Mouse (Mus musculus) monocyte, adult 2 months (primary cell): ENCODE results near the gene Olfr904.
"Not testable (repeated sequence)": the region's sequence is repeated elsewhere in the genome, so short reads cannot be mapped to it uniquely, and the experiment has no call there.

Source experiments
- DNase-seq, 2 experiments: peaks; one replicate each; pipeline ENCODE4 v3.0.0; 2022; ENCODE audit warnings: low spot score in 2 of 2, low read depth in 1 of 2

Gene Olfr904

DNA sequence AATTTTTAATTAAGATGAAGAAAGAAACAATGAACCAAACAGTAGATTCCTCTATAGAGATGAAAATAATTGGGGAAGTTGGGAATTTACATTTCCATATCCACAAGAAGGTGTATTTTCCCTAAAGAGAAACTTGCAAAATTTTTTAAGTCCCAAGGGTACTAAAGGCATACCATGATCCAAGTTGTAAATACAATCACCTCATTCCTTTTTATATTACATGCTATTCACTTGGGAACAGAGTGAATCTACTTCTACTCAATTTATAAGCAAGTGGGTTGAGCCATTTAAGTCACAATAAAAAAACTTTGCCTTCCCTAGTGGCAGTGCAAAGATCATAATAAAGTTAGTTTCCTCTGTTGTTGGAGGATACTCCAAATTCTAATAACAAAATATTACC lies at the start of gene Olfr904:
Olfr904 (plus strand) TSS at position 301 of the 400 bp plus-strand sequence.
- DNase-seq: no peak

DNA sequence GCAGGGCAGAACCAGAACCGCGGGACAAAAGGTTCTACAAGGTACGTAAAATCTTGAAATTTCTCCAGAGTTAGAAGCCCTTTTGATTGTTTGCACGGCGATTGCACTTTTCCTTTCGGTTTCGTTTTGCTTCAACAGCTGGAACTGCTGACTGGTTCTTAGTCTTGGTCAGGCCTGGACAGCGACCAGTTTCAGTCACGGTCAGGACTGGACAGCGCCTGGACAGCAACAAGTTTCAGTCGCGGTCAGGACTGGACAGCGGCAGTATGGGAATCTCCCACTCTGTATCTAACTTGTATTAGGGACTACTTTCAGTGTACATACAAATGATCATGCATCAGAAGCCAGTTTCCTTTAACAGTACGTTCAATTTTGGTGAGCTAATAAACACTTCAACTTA lies 49.4 kb upstream of the Olfr904 start:
- DNase-seq: not testable (repeated sequence)

DNA sequence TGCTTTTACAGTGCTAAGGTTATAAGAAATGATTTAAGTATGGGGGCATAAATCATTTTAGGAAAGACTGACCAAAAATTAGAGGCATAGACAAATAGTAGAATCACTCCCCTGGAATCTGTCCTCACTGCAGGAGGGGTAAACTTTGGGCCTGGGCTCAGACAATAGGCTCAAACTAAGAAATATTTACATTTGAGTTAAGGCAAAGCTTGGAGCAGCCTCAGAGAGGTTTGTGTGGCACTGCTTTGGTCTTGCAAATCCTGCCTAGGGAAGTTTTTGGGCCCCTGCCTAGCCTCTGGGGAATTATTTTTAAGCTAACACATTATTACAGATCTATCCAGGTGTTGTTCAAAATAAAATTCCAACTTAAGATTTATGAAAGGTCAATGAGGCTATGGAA lies 39.1 kb upstream of the Olfr904 start:
- no peak for DNase-seq

DNA sequence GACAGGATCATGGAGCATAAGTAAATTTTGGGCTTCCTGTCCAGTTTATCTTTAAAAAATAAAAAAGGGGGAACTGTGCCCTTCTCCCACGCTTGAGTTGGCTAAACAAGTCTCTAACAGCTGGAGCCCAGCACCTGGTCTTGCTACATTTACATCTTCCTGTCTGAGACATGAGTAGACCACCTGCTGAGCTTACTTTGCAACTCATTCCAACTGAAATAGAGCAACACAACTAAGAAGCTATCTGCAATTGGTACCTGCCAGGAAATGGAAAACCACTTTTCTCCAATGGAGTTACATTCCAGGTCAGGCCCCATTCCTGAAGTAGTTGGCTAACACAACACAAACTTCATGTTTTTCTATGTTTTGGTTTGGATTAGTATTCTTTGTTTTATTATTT lies 35.9 kb upstream of the Olfr904 start:
- no peak for DNase-seq

DNA sequence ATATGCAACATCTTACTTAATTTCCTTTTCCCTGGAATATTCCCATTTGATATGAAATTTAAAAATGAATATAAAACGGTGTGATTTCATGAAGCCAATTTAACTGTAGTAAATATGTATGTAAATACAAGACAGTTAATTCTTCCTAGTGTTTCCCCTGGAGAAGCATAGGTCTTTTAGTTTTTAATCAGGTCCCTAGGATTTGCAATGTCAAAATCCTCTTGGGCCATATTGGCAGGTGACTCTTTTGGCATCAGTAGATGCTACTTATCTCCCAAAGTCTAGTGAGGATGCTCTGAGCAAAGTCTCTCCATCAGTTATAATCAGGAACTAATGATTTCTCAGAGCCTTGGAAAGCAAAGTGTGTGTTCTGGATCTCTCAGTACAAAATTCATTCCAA lies 33.8 kb upstream of the Olfr904 start, which contains the start of gene Olfr901:
Olfr901 (plus strand) TSS at position 301 of the 400 bp plus-strand sequence.
- no peak for DNase-seq

DNA sequence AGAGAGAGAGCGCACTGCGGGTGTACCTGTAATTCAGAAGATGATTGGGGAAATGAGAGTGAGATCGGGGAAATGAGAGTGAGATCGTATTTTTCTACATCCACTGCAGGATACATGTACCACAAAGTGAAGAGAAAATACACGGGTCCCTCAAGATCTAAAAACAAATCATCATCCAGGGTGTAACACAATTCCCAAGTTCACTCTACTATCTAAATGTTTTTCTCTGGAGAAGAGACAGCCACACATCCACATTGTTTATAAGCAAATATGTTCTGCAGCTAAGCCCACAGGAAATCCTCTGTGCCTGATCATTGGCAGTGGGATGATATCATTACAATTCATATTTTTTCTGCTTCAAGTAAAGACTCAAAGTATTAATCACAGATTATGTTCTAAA lies 15.6 kb upstream of the Olfr904 start, which contains the start of gene Olfr902:
Olfr902 (plus strand) TSS at position 301 of the 400 bp plus-strand sequence.
- no peak for DNase-seq

DNA sequence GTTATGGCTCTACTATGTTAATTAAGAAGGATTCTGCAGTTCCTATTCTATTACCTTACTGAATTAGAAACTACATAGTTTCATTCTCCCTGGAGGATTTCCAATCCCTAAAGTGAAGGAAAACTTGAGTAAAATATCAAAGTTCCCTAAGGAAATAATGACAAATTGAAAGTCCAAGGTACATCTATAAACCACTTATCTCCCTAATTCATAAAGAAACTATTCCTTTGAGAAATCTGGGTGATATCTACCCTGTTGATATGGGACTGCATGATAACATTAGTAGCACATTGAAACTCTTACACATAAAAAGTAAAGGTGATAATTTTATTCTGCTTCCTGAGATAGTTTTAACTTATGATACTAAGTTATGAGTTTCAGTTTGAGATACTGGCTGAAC lies 7.9 kb downstream of the Olfr904 start, which contains the start of gene Olfr905:
Olfr905 (plus strand) TSS at position 301 of the 400 bp plus-strand sequence.
- no peak for DNase-seq

DNA sequence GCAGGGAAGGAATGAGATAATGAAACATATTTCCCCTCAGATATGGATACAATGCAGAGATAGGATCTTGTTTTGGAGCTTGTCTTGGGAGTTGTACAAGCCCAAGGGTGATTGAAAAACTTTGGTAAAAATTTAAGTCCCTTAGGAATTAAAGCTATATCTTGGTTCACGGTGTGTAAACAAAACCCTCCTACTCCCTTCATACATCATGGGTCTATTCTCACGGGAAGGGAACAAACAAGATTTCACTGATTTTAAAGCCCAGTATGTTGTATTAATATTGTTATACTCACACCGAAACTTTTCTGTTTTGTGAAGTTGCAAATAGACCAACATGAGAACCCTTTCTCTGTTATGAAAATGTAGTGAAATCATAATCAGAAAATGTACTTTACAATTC lies 23.8 kb downstream of the Olfr904 start, which contains the start of gene Olfr906:
Olfr906 (plus strand) TSS at position 301 of the 400 bp plus-strand sequence.
- no peak for DNase-seq

DNA sequence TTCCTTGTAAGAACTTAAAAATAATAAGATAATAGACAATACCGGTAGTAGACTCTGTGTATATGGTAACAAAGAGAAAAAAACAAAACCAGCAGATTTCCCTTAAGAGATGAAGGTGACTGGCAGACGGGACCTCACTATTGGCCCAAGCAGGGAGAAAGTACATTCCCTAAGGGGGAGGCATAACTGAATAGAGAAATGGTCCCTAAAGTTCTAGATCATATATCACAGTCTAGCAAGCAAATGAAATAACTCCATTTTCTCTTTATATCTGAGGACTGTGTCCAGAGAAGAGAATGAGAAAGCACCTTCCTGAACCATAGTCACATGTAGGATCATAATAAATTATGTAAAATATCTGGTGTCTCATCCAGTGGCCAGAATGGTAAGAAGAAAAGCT lies 32.6 kb downstream of the Olfr904 start, which contains the start of gene Olfr907:
Olfr907 (plus strand) TSS at position 301 of the 400 bp plus-strand sequence.
- DNase-seq: no peak

DNA sequence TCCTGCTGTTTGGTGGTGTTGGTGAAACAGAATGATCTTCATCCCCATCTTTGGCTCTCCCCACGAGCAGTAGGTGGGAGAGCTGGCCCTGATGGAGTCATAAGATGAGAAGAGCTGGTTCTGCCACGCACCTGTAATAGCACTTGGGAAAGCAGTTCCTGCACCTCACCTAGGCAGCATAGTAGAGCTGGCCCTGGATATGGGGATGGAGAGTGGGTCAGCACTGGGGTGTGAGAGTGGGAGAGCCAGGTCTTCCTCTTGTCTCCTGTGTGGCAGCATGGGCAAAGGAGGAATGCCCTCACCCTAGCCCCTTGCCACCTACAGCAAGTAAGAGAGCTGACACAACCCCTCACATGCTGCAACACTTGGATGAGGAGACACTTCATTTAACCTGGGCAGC lies 49.4 kb downstream of the Olfr904 start:
- DNase-seq: no peak
